Mouse (Mus musculus) left cerebral cortex, postnatal 36 days (tissue): ENCODE results near the gene Dnajc12. TPM values are rescaled to one million over a fixed set of nuclear protein-coding genes. Genes with fewer than 3 reads are reported as not detected.
A peak's percentile ranks its signal among the peaks of the same experiment; 100 is the strongest.
"Not testable (repeated sequence)": the region's sequence is repeated elsewhere in the genome, so short reads cannot be mapped to it uniquely, and the experiment has no call there.

Experiments used
- DNase-seq, 2 experiments: peaks; one replicate each; pipeline ENCODE4 v3.0.0; 2021 to 2022; ENCODE audit warnings: low spot score in 2 of 2, mixed read lengths in 1 of 2
- intact Hi-C: fragments of 180-260 bp; cut with DNase I; formaldehyde crosslinking; loops from one replicate; pipeline ENCODE4 v1.15.1; 2025
- total RNA-seq, 2 experiments: library from RNA; stranded (reverse); gene quantifications; 2 replicates each; pipeline ENCODE4 v1.2.3; 2021

Dnajc12 gene
- total RNA-seq, 2 experiments from 2014 or later, result 21.7 to 22.0 TPM

- no peak for DNase-seq
- intact Hi-C loops, result loop anchor here (5.0 to 10.0 kb wide), 3 partner anchors 44 to 229 kb away; partner anchors contain the start of gene Herc4
Measured at GRCm38 (mm10) chr10:63381498-63382280, 554 bp upstream of the Dnajc12 start, which contains the start of gene Sirt1. Sirt1 (minus strand) TSS chr10:63381704.

GRCm38 (mm10) chr10:63385897-63386296 is 3.7 kb downstream of the Dnajc12 start:
- DNase-seq, result not testable (repeated sequence)
- intact Hi-C loops, result loop anchor here (10.0 kb wide), 1 partner anchor 141 kb away; the partner anchor contains the start of gene Herc4

- DNase-seq, result peak; percentile 79 to 85
- intact Hi-C loops, result loop anchor here (10.0 kb wide), 1 partner anchor 142 kb away; the partner anchor contains the start of gene Herc4
Measured at GRCm38 (mm10) chr10:63386444-63386843, 4.2 kb downstream of the Dnajc12 start.

GRCm38 (mm10) chr10:63386991-63387390 is 4.7 kb downstream of the Dnajc12 start:
- intact Hi-C loops, result loop anchor here (10.0 kb wide), 1 partner anchor 142 kb away; the partner anchor contains the start of gene Herc4
- no peak for DNase-seq

- intact Hi-C loops, result loop anchor here (10.0 kb wide), 1 partner anchor 144 kb away; the partner anchor contains the start of gene Herc4
- no peak for DNase-seq
Measured at GRCm38 (mm10) chr10:63388948-63389347, 6.7 kb downstream of the Dnajc12 start.

GRCm38 (mm10) chr10:63396963-63397362 is 14.7 kb downstream of the Dnajc12 start:
- intact Hi-C loops, result no loop called here
- DNase-seq, result no peak

GRCm38 (mm10) chr10:63402731-63403504 is 20.7 kb downstream of the Dnajc12 start:
- intact Hi-C loops, result no loop called here

GRCm38 (mm10) chr10:63403636-63404035 is 21.4 kb downstream of the Dnajc12 start:
- intact Hi-C loops, result no loop called here

More at GRCm38 (mm10) chr10:63402731-63403504, 20.7 kb downstream of the Dnajc12 start:
- DNase-seq, result no peak

GRCm38 (mm10) chr10:63410162-63410956 is 28.1 kb downstream of the Dnajc12 start:
- intact Hi-C loops, result no loop called here
- DNase-seq, result no peak

More at GRCm38 (mm10) chr10:63403636-63404035, 21.4 kb downstream of the Dnajc12 start:
- no peak for DNase-seq

GRCm38 (mm10) chr10:63411674-63412073 is 29.4 kb downstream of the Dnajc12 start:
- intact Hi-C loops, DNase-seq: not testable (repeated sequence)

- intact Hi-C loops, result no loop called here
- DNase-seq, result no peak
Measured at GRCm38 (mm10) chr10:63412756-63413155, 30.5 kb downstream of the Dnajc12 start.

- DNase-seq, result no peak
- intact Hi-C loops, result no loop called here
Measured at GRCm38 (mm10) chr10:63415287-63415686, 33.0 kb downstream of the Dnajc12 start.

GRCm38 (mm10) chr10:63415850-63416249 is 33.6 kb downstream of the Dnajc12 start:
- DNase-seq, result no peak
- intact Hi-C loops, result no loop called here

- intact Hi-C loops, result no loop called here
Measured at GRCm38 (mm10) chr10:63417061-63417460, 34.8 kb downstream of the Dnajc12 start.

GRCm38 (mm10) chr10:63421739-63422735 is 39.8 kb downstream of the Dnajc12 start, which contains the start of gene Gm7075:
Gm7075 (minus strand) TSS chr10:63421789.
- DNase-seq, result no peak
- intact Hi-C loops, result loop anchor here (5.0 kb wide), 2 partner anchors 55 to 150 kb away; no protein-coding TSS in a partner anchor

More at GRCm38 (mm10) chr10:63417061-63417460, 34.8 kb downstream of the Dnajc12 start:
- DNase-seq, result no peak

GRCm38 (mm10) chr10:63422736-63422992 is 40.4 kb downstream of the Dnajc12 start:
- DNase-seq, result no peak
- intact Hi-C loops, result loop anchor here (5.0 kb wide), 2 partner anchors 55 to 150 kb away; no protein-coding TSS in a partner anchor

- no peak for DNase-seq
Measured at GRCm38 (mm10) chr10:63423591-63424474, 41.6 kb downstream of the Dnajc12 start.

More at GRCm38 (mm10) chr10:63423591-63424474, 41.6 kb downstream of the Dnajc12 start:
- intact Hi-C loops, result loop anchor here (5.0 kb wide), 2 partner anchors 53 to 148 kb away; no protein-coding TSS in a partner anchor
